Mouse (Mus musculus): ENCODE measurements around the gene Galns. TPM values are rescaled to one million over a fixed set of nuclear protein-coding genes. Genes with fewer than 3 reads are reported as not detected.
"Not testable (repeated sequence)": the region's sequence is repeated elsewhere in the genome, so short reads cannot be mapped to it uniquely, and the experiment has no call there.

Gene Galns
- total RNA-seq, 2 experiments from 2014 or later: 1.0 to 1.1 TPM

DNA sequence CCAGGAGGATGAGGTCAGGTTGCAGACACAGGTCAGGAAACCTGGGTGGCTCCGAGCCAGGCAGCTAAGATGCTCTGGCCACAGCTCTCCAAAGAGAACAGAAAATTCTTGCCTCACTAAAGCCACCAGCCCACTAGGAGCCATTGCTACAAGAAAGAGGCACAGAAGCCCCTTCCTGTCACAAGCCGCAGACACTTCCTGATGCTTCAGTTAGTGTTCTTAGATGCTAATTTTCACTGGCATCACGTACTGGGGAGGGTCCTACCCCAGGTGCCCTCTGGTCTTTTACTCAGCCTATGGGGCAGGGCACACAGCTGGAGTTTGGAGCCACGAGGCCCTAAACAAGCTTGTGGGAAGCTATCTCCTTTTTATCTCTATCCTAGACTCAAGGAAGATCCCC, 15.2 kb downstream of the Galns start:
- DNase-seq (ENCODE audit: low spot score): no peak

DNA sequence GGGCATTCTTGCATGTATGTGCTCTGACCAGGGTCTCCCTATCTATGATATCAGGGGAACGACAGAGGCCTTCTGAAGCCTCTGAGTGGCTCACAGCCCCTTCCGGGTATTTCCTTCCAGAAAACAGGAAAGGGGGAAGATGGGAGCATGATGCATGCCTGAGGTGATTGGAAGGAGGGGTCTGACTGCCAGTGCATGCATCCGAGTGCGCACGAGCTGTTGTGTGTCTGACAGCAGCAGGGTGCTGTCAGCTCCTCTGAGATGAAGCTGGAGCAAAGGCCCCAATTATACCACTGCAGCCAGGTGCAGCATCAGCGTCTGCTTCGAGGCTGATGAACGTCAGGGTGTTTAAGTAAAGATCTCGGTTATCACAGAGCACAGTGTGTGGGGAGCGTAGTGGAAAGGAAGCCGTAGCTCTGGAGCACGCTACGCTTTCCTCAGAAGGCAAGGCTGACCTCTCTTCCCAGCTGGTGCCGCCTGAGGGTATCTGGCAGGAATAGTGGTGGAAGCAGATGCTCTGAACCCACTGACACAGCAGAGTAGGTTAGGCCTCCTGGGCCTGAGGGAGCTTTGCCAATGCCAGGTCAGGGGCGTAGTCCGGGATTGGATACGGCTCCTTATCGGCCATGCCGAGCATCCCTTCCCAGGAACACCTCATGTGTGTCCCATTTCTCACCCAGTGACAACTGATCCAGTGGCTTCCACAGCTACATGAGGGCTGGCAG, 17.3 kb downstream of the Galns start:
- no peak for DNase-seq (ENCODE audit: low spot score)

DNA sequence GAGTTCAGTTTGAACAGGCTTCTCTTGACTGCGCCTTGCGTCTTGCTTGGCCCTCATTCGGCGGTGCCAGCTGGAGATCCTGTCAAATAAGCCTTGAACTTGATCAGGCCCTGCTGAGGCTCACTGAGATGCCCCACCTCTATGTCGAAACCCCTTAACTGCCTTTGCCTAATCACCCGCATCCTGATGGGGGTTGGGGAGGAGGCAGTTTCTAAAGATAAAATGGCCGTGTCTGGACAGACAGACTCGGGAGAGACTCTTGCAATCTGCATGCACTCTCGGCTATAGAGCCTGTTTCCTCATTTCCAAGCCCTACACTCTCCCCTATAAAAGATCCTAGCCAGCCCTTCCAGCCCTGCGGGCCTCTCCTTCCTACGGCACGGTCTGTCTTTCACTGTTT, 18.0 kb downstream of the Galns start:
- DNase-seq (ENCODE audit: low spot score): no peak

DNA sequence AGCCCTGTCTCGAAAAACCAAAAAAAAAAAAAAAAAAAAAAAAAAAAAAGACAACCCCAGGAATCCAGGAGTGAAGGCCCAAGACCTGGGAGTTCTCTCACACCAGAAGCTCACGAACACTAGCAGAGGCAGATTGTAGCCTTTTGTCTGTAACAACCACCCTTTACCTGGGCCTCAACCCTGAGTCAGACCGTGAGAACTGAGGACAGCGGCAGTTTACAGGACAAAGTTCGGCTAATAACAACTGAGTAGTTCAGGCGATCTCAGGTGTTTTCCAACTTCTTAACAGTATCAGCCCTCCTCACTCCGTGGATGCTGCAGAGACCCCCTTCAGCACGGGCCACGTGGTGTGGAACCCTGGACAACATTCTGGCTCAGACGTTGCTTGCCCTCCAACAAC, 24.5 kb downstream of the Galns start:
- no peak for DNase-seq (ENCODE audit: low spot score)

- DNase-seq (ENCODE audit: low spot score): no peak
These were observed 25.1 kb downstream of the Galns start for GRCm38 (mm10) chr8:122586171-122586570.

DNA sequence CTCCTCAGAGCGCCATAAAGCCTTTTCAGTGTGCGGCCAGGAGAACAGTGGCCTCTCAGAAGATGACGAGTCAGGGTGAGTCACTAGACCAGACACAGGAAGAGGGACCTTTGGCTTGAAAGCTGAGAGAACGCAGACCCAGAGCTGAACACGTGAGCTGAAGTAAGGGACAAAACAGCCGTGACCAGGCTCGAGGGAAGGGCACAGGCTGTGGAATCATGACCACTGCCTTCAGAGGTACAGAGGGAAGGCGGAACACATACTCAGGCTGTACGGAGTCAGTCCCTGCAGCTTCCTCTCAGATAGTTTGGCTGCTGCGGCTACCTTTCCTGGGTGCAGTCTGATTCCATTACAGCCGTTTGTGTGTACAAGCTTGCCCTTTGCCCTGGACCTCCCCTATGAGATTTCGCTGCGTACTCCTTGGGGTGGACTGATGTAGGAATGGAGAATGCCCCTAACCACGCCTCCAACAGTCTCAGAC, 25.8 kb downstream of the Galns start:
- DNase-seq (ENCODE audit: low spot score): no peak

DNA sequence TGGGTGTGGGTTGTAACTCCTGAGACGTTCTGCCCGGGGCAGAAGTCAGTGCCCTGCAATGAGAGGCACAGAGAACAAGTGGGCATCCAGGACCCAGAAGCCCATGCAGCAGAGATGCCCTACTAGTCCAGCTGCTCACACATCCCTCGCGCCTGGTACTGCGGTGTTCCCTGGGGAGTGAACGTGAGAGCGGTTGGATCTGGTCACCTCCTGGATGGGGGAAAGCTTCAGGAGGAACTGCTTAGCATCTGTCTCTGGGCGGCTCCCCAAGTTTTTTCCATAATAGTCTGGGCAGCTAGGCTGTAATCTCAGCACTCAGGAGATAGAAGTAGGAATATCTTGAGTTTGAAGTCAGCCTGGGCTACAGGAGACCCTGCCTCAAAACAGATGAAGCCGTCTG, 26.3 kb downstream of the Galns start:
- no peak for DNase-seq (ENCODE audit: low spot score)

DNA sequence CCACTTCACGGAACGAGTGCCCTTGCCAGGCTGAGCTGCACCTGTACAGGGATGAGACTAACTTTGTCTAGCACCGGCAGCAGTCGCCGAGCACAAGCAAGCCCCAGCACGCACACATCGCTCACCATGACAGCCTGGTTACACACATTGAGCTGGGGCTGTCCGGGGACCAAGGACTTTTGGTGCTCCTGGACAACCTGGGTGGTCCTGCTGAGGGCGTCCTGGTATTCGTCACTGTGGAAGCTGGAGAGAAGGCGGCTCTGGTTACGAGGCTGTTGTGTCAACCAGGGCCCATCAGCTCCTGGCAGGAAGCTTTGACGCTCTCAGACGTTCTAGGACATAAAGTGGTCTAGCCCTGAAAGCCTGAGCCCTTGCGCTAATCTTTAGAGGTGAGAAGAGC, 30.3 kb downstream of the Galns start:
- DNase-seq (ENCODE audit: low spot score): no peak

DNA sequence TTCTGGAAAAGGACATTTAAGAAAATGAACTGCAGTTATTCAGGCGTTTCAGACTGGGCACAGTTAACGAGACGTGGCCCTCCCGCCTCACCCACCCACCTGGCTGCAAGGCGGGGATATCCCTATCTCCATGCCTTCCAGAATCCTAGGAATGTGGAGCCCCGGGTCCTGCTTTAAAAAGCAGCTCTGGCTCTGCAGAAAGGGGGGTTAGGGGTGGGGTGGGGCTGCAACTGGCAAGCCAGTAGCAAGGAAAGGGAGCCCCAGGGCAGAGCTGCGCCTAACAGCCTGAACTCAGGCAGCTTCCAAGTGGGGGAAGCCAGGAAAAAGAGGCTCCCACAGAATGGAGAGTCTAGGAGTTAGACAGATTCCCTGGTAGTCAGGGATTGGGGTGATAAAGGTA, 32.1 kb downstream of the Galns start:
- DNase-seq (ENCODE audit: low spot score): no peak

DNA sequence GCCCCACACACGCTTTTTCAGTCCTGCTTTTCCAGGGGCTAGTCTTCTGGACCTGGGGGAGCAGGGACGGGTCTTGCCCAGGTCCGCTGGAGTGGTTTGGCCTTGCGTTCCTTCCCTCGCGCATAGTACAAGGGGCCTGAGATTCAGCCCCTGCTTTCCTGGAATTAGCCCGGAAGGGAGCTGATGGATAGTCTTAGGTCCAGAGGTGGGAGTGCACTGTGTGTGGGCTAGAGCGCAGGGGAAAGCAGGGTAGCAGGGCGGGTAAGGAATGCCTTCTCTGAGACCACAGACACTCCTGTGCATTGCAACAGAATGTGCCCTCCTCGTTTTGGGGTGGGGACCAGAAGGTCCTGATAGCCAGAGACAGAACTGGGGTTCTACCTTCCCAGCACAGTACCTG, 34.1 kb downstream of the Galns start:
- no peak for DNase-seq (ENCODE audit: low spot score)

- DNase-seq (ENCODE audit: low spot score): peak; percentile 96
These were observed 34.6 kb downstream of the Galns start, which contains the start of gene Aprt for GRCm38 (mm10) chr8:122576648-122577022. TSS of gene Aprt (minus strand) at chr8:122576909.

GRCm38 (mm10) chr8:122575735-122576647, 35.3 kb downstream of the Galns start:
- no peak for DNase-seq (ENCODE audit: low spot score)

DNA sequence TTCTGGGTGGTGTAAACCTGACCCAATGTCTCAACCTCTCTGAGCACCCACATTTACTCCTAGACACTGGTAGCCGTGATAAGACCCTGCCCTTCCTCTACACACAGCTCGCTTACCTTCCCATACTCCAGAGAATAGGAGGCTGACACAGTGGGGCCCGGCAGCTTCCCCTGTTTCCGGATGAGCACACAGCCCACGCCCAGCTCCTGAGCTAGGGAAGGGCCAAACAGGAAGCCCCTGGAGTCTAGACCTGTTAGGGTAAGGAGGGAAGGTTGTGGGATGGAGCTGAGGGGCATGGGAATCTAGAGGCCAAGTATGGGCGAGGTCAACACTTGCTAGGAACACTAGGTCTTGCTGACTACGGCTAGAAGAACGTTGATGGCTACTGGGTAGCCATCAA, 36.0 kb downstream of the Galns start:
- no peak for DNase-seq (ENCODE audit: low spot score)

- DNase-seq (ENCODE audit: low spot score): no peak
These were observed 36.5 kb downstream of the Galns start for GRCm38 (mm10) chr8:122574667-122575251.

DNA sequence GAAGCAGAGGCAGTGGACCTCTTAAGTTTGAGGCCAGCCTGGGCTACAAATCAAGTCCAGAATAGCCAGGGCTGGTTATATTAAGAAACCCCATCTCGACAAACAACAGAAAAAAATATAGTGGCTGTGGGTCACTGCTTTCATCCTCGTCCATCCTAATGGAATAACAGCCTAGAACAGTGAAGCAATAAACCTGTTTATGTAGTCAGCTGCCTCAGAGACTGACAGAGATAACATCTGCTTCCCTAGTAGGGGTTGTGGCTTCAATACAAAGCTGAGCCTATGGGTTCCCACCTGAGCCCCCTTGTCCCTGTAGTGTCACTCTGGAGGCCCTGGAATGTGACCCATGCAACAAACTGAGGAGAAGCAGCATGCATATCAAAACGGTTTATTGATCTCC, 37.0 kb downstream of the Galns start:
- DNase-seq (ENCODE audit: low spot score): no peak

DNA sequence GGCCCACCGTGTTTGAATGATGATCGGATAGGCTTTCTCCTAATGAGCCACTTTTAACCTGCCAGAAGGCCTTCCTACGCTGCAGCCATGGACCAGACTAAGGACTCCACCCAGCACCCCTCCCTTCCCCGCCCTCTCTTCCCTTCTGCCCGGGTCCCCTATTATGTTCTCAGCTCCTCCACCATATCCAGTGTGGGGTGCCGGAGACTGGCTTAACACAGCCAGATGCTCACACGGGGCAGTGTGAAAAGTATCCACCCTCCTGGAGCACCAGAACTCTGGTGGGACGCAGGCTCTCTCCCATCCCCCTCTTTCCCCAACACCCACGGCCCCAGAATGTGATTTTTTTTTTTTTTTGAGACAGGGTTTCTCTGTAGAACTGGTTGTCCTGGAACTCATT, 37.7 kb downstream of the Galns start:
- no peak for DNase-seq (ENCODE audit: low spot score)

- DNase-seq (ENCODE audit: low spot score): not testable (repeated sequence)
These were observed 38.1 kb downstream of the Galns start for GRCm38 (mm10) chr8:122573176-122573575.

GRCm38 (mm10) chr8:122572751-122573150, 38.5 kb downstream of the Galns start:
- DNase-seq (ENCODE audit: low spot score): no peak

- DNase-seq (ENCODE audit: low spot score): no peak
These were observed 39.5 kb downstream of the Galns start for GRCm38 (mm10) chr8:122571750-122572267.

GRCm38 (mm10) chr8:122571153-122571552, 40.1 kb downstream of the Galns start:
- DNase-seq (ENCODE audit: low spot score): no peak

GRCm38 (mm10) chr8:122569996-122570395, 41.3 kb downstream of the Galns start:
- DNase-seq (ENCODE audit: low spot score): no peak

DNA sequence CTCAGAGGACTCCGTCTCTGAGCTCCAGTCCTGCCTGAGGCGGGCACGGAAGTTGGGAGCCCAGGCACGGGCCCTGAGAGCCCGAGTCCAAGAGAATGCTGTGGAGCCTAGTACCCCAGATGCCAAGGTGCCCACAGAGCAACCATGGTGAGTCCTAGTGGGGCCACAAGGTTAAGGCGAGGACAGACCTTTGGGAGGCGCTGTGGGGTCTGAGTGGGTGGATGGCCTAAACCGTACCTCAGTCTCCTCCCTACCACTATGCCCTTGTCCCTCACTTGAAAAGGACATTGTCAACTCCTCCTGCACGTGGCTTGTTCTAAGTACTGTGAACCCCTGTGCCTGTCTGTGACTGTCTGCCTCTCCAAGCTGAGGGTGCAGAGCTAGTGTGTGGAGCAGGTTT, 41.9 kb downstream of the Galns start:
- DNase-seq (ENCODE audit: low spot score): no peak

Measured in gastrocnemius, adult 18-20 months (tissue).